Mouse (Mus musculus): ENCODE measurements at regions not wholly inside any gene's neighbourhood (a gene's known extent, or its start where the extent isn't known, plus 50 kb on each side); places are given as distances from the start of the nearest gene placed in this dataset.
A peak's percentile ranks its signal among the peaks of the same experiment; 100 is the strongest.

DNA sequence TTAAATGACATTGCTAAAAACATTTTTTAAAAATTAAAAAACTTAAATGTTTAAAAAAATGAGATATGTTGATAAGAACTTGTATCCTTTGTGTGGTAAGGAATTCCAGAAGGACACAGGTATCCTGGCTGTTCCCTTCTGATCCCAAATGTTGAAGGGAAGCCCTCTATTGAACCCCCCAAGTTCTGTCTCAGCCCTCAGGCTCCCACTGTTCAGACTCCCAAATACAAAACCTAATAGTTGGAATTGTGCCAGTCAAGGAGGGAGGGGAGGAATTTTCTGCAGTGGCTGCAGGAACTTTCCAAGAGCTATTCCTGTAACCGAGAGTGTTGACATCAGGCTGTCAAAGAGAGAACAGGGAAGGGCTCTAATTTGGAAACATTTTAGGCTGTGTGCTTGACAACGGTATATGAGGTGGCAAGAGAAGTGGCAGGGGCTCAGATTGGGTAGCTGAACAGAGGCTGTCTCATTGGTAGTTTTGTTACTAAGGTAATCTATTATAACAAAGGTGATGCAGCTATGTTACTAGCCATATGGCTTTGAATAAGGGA lies 843.8 kb upstream of the A1bg start:
- no peak for DNase-seq

DNA sequence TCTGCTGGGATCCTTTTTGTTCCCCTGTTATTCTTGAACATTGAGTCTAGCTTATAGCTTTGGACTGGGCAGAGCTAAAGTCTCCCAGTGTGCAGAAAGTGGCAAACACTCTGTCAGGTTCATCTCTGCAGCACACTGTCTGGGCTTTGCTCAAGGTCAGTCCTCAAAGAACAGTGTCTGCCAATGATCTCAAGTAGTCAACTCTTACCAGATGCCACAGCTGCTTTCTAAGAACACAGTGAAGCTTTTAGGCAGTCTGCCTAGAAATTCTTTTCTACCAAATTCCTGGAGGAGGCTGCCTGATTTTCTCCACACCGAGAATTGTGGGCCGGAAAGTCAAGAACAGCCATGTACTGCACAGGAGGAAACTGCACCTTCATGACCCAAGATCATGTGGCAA lies 831.0 kb upstream of the A1bg start:
- no peak for DNase-seq

DNA sequence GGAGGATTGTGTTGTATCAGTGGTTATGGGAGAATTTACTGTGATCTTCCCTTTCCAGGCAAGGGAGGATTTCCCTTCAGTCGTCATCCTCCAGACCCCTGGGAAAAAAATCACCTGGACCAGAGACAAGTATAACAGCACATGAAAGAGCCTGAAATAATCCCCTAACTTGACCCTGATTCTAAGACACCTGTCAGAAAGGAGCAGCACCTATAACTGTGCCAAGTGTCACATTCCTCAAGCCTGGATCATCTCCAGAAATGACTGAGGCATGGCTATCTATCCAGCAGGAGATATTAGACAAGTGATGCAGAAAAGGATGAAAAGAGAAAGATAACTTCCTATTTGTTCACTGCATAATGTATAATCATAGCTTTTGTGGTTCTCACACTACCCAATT lies 800.9 kb upstream of the A1bg start:
- DNase-seq, result no peak

DNA sequence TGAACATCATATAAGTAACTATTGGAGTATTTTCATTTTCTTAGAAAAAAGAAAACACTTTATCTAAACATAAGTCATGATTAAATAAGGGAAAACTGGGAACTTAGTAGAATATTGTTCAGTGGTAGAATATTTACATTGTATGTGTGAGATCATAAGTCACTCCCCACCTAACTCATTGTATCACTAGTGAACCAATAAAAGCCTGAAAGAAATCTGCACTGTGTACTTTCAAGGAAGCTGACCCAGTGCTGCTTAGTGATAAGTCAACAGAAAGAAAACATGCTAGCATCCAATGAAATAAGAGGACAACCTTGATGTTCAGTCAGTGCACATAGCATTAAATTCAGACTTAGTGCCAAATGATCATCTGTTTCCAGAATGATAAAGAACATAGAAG lies 795.7 kb upstream of the A1bg start:
- DNase-seq, result no peak

DNA sequence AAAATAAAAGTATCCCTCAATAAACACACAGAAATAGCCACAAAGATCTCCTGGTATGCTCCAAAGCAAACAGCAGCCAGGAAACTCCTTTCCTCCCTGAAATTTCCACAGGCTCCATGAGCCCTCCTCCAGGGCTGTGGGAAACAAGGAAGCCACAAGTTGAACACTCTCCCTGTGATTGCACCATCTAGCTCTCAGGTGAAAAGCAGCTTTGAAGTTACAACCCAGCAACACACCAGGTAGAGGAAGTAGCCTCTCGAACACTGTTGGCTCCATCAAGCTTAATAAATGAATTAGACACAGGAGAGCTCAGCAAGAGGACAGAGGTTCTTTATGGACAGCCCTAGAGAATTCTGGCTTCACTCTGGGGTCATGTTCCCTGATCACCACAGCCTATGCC lies 794.4 kb upstream of the A1bg start:
- no peak for DNase-seq

DNA sequence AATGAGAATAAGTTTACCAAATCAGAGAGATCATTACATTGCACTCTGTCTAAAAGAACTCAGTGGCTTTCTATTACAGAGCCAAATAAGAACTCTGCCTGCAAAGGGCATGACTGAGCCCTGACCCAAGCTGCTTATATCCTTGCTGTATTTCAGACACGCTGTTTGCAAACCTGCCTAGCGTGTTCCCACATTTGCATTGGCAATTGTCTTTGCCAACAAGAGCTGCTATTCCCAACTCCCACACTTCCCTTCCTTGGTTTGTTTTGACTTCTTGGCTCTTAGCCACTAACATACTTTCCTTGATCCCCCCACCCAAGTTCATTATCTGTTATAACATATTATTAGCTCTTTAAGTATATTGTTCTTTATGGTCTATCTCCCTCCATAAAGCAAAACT lies 791.1 kb upstream of the A1bg start:
- DNase-seq, result no peak

DNA sequence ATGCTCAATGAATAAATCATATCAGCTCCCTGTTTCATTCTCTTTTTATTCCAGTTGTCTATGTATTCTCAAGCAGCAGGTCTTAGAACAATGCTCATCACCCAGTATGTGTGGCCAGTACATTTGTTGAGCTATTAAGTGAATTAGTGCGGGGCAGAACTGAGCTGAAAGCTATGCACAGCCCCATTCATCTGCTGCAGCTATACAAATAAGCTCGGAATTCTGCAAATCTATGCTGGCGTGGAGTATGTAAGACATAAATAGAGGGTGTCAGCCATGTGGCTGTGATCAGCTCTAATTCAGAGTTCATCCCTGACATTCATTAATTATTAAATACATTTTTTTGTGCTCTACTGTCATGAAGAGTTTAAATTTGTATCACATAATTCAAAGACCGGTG lies 786.1 kb upstream of the A1bg start:
- no peak for DNase-seq

DNA sequence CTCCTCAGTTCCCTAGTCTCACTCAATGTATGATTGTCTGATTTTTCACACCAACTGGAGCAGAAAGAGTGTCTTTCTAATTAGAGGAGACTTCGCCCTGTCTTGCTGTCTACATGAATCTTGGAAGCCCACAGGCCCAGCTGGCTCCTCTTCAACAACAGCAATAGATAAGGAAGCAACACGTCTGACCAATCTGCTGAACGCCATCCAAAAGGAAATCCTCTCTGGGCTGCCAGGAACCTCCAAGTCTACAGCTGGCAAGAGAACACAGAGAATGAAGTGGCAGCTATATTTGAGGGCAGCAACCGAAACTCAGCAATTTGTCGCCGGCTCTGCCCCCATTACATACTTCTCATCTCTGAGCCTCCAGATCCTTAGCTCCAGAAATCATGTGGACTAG lies 785.1 kb upstream of the A1bg start:
- DNase-seq, result peak; percentile 28 to 45

DNA sequence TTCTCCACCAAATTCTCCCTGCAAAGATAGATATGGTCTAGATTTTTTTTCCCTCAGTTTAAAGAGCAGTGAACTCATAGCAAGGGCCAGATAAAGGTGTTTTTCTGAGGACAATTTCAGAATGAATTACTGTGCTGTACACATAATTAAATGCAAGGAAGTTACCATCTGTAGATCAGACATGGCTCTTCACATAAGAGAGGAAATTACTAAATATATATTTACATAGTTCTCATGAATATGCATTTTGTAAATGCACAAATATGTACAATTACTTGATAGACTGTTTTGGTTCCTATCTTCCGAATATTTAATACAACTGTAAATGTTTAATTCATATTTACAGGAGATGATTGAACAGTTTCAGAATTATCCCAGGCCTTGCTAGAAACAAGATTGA lies 769.9 kb upstream of the A1bg start:
- DNase-seq, result no peak

DNA sequence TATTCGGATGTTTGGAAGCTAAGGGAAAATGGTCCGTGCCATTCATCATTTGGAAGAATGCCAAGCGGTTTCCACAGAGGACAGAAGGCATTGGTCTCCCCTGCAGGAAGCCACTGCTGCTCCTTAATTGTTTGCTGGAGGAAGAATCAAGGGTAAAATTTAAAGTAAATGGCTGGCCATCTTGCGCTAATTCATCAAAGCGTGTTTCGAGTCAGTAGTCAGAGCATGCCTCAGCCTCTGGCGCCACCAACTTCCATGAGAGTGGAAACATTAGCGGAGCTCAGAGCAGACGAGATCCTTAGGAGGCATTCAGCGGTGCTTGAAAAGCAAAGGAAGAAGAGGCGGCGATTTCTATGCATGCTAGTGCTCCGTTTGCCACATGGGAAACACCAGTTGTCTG lies 767.6 kb upstream of the A1bg start:
- DNase-seq, result peak in 1 of 2 experiments; percentile 3

DNA sequence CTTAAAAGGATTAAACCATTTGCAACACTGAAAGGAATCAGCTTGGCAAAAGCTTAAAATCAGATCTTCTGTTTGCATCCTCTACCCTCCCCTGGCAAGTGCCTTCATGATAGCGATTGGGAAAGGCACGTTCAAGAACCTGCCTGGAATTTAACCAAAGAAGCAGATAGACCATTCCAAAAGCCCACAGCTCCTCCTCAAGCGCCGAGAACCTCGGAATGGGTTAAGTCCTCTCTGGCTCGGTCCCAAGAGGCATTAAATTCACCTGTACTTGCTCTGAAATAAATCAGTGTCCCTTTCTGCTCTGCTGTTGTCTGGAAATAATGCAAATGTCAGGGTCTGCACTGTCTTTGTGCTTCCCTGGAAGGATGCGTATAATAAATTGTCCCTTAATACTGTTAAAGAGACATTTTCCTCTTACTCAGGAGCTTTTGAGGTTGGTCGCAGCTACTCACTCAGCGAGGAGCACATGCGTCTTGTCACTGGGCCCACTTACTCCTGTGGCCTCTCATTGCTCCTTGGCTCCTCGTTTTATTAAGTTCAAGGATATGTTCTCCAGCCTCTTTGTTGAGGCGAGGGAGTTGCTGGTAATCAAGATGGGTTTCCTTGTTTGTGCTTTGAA lies 767.1 kb upstream of the A1bg start:
- no peak for DNase-seq

DNA sequence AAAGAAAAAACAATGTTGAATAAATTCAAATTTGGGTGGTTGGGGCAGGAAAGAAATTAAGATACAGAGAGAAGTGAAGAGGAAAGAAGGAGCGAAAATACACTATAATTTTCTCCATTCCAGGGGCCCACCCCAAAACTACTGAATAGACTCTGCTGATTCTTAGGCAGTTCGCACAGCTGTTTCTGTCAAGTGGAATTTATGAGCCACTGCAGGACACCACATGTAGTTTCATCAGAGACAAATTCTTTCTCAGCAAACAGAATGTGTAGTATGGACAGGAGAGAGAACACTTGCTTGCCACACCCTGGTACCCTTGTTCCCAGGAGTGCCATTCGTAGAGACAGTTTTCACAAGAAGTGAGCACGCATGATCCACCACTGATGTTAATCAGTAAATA lies 760.2 kb upstream of the A1bg start:
- no peak for DNase-seq

DNA sequence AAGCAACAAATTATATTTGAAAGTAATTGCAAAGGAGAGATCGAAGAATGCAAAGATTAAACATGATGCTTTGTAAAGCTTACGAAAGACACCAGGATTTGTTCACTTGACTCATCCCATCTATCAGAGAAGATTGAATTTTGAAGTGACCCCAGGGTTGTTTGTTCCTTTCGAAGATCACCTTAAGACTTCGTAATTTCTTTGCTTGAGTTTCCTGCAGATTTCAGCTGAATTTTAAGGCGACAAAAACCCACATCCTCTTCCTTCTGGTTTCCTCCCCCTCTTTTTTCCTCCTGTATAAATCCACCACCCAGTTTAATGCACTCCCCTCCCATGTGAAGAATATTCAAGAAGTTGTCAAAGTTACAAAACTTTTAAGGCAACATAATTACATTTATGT lies 747.7 kb upstream of the A1bg start:
- no peak for DNase-seq

DNA sequence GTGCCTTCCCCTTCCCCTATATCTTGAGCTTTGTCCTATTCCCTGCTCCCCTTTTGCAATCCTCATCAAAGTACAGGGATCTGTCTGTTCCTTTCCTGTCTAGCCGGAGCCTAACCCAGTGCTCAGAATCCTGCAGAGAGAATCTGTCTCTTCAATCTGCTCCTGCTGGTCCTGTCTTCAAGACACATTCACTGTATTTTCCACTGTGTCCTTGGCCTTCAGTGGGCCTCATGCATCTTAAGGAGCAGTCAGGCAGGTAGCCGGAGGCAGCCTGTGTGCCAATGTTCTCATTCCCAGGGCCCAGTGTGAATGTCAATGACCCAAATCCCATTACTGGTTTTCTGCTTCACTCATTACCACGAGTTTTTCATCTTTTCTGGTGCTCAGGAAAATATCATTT lies 737.8 kb upstream of the A1bg start:
- peak in 1 of 2 experiments; percentile 12 for DNase-seq

DNA sequence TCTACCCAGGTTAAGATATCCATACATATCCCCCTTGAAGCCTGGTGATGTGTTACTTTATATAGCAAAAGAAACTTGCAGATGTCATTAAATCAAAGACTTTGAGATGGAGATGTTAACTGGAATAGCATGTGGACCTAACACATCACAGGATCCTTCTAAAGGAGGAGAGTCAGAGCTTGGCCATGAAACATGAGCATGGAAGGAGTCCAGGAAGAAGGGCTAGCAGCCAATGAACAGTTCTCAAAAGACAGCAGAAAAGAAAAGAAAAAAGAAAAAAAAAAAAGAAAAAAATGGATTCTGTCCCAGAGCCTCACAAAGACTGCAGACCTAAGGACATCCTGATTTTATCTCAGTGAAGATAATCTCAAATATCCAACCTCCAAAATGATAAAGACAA lies 734.1 kb upstream of the A1bg start:
- no peak for DNase-seq

DNA sequence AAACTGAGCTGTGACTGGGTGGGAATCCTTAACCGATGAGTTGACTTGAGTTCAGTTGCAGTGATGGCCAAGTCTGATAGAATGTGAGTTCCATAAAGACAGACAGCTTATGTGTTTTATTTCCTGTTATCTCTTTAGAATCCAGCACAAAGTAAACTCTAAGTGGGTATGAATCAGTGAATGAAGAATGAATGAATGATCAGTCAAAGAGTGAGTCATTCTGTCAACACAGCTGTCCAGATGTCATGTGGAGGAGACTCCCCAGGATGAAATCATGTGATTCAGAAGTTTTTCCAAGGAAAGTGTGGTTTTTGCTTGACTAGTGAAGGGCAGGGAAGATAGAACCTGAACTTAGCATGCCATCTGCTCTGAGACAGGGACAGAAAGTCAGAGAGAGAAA lies 732.0 kb upstream of the A1bg start:
- no peak for DNase-seq

DNA sequence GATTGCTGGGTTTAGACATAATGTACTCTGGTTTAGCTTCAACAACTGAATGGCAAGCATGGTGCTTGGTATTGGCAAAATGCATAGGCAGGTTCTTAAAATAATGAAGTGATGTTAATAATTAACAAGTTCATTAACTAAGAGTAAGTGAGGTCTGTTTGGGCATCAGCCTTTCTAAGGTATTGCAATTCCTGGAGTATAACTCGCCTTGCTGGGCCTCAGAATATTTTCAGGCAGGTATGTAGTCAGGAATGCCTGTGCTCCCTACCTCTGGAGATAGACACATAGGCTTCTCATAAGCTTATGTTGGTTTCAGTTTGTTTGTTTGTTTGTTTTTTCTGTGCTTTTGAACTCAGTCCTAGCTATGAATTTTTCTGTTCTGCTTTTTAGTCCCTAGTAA lies 731.0 kb upstream of the A1bg start:
- DNase-seq, result no peak

DNA sequence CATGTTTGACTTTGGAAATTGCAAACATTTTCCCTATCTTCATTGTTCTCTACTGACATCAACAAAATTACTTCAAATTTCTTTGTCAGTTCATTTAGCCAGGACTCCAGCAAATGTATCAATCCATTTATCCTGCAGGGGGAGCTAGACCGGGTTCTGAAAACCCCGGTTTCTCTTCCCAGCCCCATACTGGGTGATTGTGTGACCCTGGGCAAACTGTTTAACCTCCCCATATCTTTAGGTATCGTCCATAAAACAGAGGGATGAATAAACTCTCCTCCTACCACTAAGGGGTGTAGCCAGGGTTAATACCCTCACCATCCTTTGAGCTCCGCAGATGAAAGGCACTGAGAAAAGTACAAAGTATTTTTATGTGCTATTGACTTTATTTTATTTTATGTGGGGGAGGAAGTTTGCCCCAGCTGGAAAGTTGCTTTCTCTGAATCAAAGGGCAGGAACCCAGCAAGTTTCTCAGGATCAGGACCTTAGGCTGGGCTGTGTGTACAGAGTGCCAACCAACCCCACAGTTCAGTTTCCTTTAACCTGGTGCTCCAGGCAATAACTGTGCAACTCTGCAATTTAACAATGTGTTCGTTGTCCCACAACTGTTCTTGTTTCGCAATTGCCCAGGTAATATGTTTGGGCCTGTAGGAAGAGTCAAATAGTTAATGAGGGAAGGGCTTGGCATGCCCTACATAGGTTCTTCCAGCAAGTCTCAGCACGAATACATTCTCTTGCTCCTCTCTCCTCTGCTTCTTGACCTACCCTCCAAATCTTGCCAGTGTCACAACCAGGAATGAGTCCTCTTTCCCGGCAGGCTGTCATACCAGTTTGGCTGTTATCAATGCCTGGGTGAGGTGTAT lies 696.1 kb upstream of the A1bg start:
- DNase-seq, result no peak

DNA sequence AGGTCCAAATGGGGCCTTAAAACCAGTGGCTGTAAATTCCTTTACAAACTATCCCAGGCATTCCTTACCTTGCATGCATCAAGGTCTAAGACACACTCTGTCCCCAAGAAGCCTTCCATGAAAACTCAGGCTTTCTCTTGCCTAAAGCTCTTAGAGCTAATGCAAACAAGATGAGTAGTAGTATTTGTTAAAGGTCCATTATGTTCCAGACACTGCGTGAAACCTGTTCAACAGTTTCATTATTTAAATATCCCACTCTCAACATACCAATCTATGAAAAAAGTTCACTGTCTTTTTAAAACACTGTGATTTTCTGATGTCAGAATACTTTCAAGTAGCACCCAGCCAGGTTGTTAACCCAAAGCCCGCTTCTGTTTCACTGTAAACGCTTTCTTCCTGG lies 687.9 kb upstream of the A1bg start:
- DNase-seq, result no peak

DNA sequence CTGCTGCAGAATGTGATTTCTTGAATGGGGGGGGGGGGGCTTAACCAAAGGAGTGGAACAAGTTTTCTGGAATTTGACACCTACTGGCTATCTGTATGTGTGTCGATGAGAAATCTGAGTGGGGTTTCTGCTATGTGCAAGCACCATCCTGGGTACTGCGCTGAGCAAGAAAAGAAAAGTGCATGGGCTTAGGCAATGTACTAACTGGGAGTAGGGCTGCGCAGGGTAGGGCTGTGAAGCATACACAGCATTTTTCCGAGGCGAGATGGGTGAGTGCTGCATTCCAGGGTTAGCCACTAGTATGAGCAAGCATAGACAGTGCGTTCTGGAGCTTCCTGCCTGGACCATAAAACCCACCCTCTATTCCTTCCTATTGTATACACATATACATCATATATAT lies 686.8 kb upstream of the A1bg start:
- no peak for DNase-seq

DNA sequence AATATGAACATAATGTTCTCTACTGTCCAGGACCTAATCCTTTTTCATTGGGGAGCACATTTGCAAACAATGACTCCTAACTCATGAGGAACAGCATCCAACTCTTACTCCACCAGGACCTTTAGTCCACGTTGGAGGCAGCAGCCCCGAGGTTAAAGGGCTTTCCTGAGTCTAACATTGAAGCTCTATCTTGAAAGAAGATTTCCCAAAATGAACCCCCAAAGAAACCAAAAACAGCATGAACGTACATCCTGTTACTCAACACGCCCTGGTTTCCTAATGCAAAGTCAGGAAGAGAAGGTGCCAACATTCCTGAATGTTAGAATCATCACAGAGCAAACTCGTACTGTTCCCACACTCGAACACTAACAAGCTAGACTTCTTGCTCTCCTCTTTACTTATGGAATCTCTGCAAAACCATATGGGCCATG lies 685.5 kb upstream of the A1bg start:
- no peak for DNase-seq

DNA sequence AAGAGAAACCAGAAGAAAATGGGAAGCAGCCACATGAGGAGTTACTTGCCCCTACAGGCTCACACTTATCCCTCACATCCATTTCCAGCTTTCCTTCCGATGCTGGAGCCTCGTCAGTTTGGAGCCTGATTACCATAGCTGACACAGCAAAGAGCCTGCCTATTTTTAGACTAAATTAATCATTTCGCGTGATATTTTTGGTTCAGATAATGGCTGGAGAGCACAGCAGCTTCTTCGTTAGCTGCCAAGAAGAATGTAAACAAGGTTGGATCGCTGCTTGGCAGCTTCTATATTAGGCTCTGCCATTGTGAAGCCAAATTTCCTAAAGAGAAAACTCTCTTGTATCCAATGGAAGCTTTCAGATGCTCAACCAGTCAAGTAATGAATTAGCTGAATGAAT lies 676.9 kb upstream of the A1bg start:
- DNase-seq, result no peak

DNA sequence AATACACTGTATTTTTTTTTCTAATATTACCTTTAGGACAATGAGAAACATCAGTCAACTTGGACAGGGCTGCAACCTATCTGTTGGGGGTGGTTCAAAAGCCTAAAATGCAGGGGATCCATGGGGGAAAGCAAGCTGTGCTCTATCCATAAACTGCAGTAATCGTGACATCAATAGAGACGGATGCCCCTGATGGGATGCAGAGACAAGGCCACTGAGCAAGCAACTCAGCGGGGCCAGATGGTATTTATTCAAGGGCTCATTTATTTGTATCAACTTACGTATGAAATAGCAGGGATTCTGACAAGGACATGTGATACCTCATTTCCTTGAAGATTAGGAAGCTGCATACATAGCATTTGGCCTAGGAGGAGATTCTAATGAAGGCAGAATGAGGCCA lies 673.5 kb upstream of the A1bg start:
- no peak for DNase-seq

DNA sequence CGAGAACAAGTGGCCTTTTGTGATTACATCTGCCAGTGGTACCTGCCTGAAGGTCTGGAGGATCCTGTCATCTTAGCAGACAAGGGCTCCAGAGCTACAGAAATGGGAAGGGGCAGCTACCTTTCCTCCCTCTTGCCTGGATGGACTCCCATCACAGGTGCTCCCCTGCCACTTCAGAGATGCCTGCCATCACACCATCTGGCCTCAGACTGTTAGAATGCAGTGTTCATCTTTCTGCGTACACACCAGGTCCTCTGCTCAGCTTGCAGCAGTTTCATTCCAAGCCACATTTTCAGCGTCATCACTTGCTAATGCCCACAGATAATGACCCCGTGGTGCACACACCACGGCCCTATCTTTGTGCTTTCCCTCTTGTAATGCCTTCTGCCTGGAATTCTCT lies 666.1 kb upstream of the A1bg start:
- no peak for DNase-seq

DNA sequence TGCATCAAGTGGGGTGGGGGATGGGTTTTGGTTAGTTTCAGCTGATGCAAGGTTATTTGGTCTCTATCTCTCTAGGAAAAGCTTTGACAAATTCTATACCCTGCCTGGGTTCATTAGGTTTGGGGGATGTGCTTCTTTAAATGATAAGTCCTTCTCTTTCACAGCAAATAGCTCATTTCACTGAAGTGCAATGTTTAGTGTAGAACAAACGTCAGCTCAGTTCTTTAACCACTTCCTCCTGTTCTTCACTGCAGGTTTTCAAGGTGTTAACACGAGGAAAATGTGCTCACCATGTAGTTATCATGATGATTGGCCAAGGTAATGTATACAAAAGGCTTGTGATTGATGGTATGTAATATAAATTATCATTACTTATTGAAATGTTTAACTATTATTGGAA lies 659.5 kb upstream of the A1bg start:
- no peak for DNase-seq
